Mouse (Mus musculus): Measurements from ENCODE around the gene Gpr162.

- TF ChIP-seq CTCF (IDR thresholded peaks at IDR 0.05) (no peak), POLR2A (IDR thresholded peaks at IDR 0.05; ENCODE audit: insufficient read depth, low read depth, low read length) (no peak)
These were observed 46.2 kb upstream of the Gpr162 start for GRCm38 (mm10) chr6:124910032-124910431.

Data from heart, adult 2 months (tissue).